Comparison of ENCODE assay signal across 30 mouse cellular contexts in genomic region chr7:80376192-80376591, GRCm38 (mm10). TPM values are rescaled to one million over a fixed set of nuclear protein-coding genes. Genes with fewer than 3 reads are reported as not detected.
DNase-seq lines count a peak whose midpoint lies in the region; ATAC-seq lines count a peak whose summit lies in the region.
"Had no signal": no experiment of that assay in that cellular context is flagged by ENCODE, and none has a peak within 500 bp of the region (broad histone marks: within the 10 kb centered on the region; RNA-seq: fewer than 3 reads in every experiment).

No protein-coding gene starts in this region.

- 43% methylated on average over 10 of the region's 10 CpGs for WGBS in hindbrain, embryonic 16.5 days
- 75% methylated on average over 10 of the region's 10 CpGs for WGBS in hindbrain, embryonic 10.5 days
- WGBS in midbrain, embryonic 16.5 days: 44% methylated on average over 10 of the region's 10 CpGs

- no peaks in the 10 kb centered on the region for H3K27me3 ChIP-seq in hindbrain, embryonic 16.5 days (replicated peaks; ENCODE audit: control insufficient read depth, insufficient read depth, low read length)
- peaks cover 19% of the 10 kb centered on the region for H3K27me3 ChIP-seq in hindbrain, embryonic 10.5 days (ENCODE audit: insufficient read depth, poor library complexity, severe bottlenecking)
- H3K27me3 ChIP-seq in midbrain, embryonic 16.5 days (ENCODE audit: control insufficient read depth, insufficient read depth, low read depth, low read length): no peaks in the 10 kb centered on the region
- H3K27me3 ChIP-seq: forebrain, embryonic 13.5 days; kidney, embryonic 15.5 days; megakaryocyte, embryonic 14.5 days; neural tube, embryonic 15.5 days had no signal

- H3K9me3 ChIP-seq in hindbrain, embryonic 16.5 days (ENCODE audit: control insufficient read depth, low read length): no peaks in the 10 kb centered on the region
- no peaks in the 10 kb centered on the region for H3K9me3 ChIP-seq in hindbrain, embryonic 10.5 days
- no peaks in the 10 kb centered on the region for H3K9me3 ChIP-seq in midbrain, embryonic 16.5 days (replicated peaks; ENCODE audit: control insufficient read depth, low read length, poor library complexity, severe bottlenecking)
- H3K9me3 ChIP-seq: forebrain, embryonic 13.5 days; heart, embryonic 12.5 days; kidney, embryonic 15.5 days; limb, embryonic 12.5 days; megakaryocyte, embryonic 14.5 days; neural tube, embryonic 15.5 days had no signal

- no peak overlapping the region for H3K9ac ChIP-seq in hindbrain, embryonic 16.5 days (ENCODE audit: low read depth, low read length)
- H3K9ac ChIP-seq in midbrain, embryonic 16.5 days (ENCODE audit: low read depth, low read length): no peak overlapping the region
- H3K9ac ChIP-seq: forebrain, embryonic 13.5 days; heart, embryonic 12.5 days; kidney, embryonic 15.5 days; limb, embryonic 12.5 days; neural tube, embryonic 15.5 days had no signal

- no peak overlapping the region for H3K4me2 ChIP-seq in hindbrain, embryonic 16.5 days (ENCODE audit: low read length)
- no peak overlapping the region for H3K4me2 ChIP-seq in midbrain, embryonic 16.5 days (ENCODE audit: low read length)
- H3K4me2 ChIP-seq: forebrain, embryonic 13.5 days; heart, embryonic 12.5 days; kidney, embryonic 15.5 days; limb, embryonic 12.5 days; neural tube, embryonic 15.5 days had no signal

- ATAC-seq in hindbrain, embryonic 16.5 days: peak; percentile 34; the same call in 1 of the 2 replicates
- ATAC-seq in midbrain, embryonic 16.5 days: peak; percentile 44; the same call in 1 of the 2 replicates
- ATAC-seq: activated CD4-positive, CD25-positive, alpha-beta regulatory T cell, adult 4 months; CD4-positive, CD25-positive, alpha-beta regulatory T cell, adult 4 months; forebrain, embryonic 13.5 days; inflammation-experienced regulatory T-cells, adult 6 months had no signal

- H3K4me3 ChIP-seq in hindbrain, embryonic 16.5 days (ENCODE audit: low read length): no peak overlapping the region
- H3K4me3 ChIP-seq in hindbrain, embryonic 10.5 days: no peak overlapping the region
- no peak overlapping the region for H3K4me3 ChIP-seq in midbrain, embryonic 16.5 days (ENCODE audit: low read depth, low read length)
- H3K4me3 ChIP-seq: forebrain, embryonic 13.5 days; heart, adult 2 months; heart, embryonic 12.5 days; kidney, embryonic 15.5 days; layer of hippocampus, adult 2 months; left cerebral cortex, adult 2 months; limb, embryonic 12.5 days; neural tube, embryonic 15.5 days had no signal

- H3K4me1 ChIP-seq in hindbrain, embryonic 16.5 days (ENCODE audit: control insufficient read depth, insufficient read depth, low read depth, low read length): peaks cover 2% of the 10 kb centered on the region; the same call in 1 of the 2 replicates
- H3K4me1 ChIP-seq in hindbrain, embryonic 10.5 days (replicated peaks): peaks cover 12% of the 10 kb centered on the region
- peaks cover 5% of the 10 kb centered on the region; the same call in 1 of the 2 replicates for H3K4me1 ChIP-seq in midbrain, embryonic 16.5 days (ENCODE audit: control insufficient read depth, insufficient read depth, low read length)
- H3K4me1 ChIP-seq: forebrain, embryonic 13.5 days; limb, embryonic 12.5 days had no signal

- H3K36me3 ChIP-seq in hindbrain, embryonic 16.5 days (ENCODE audit: control insufficient read depth, insufficient read depth, low read length): no peaks in the 10 kb centered on the region
- peaks cover 11% of the 10 kb centered on the region; the same call in 1 of the 2 replicates for H3K36me3 ChIP-seq in hindbrain, embryonic 10.5 days
- H3K36me3 ChIP-seq in midbrain, embryonic 16.5 days (ENCODE audit: control insufficient read depth, insufficient read depth, low read length): no peaks in the 10 kb centered on the region
- H3K36me3 ChIP-seq: neural tube, embryonic 15.5 days had no signal

- no peak for DNase-seq in hindbrain, embryonic 10.5 days (ENCODE audit: low spot score)
- DNase-seq in retina, postnatal 1 day: peak; percentile 46
- DNase-seq in retina, embryonic 14.5 days (ENCODE audit: low spot score): no peak
- DNase-seq in kidney, postnatal 10 days: no peak
- DNase-seq in adrenal gland, postnatal 10 days: no peak
- DNase-seq: cerebellum, adult 11 months; cerebellum, adult 9-10 months; cerebellum, postnatal 36 days; heart, adult 2 months; kidney, adult 18-20 months; kidney, postnatal 36 days; lung, postnatal 36 days; right cerebral cortex, adult 18-20 months; right cerebral cortex, postnatal 4 days; thymus, adult 2 months; thymus, postnatal 4 days had no signal

- H3K27ac ChIP-seq in hindbrain, embryonic 16.5 days (ENCODE audit: low read depth, low read length): no peak overlapping the region
- H3K27ac ChIP-seq in hindbrain, embryonic 10.5 days: no peak overlapping the region
- H3K27ac ChIP-seq in midbrain, embryonic 16.5 days (ENCODE audit: low read length): peak overlapping the region; percentile 38
- H3K27ac ChIP-seq: forebrain, embryonic 13.5 days; heart, adult 2 months; kidney, embryonic 15.5 days; layer of hippocampus, adult 2 months; left cerebral cortex, adult 2 months; limb, embryonic 12.5 days; neural tube, embryonic 15.5 days; stomach, postnatal 0 days had no signal

RNA-seq across cellular contexts. Expression of gene Man2a2, which starts 5.0 kb away (rescaled TPM):
- 20.7 and 24.4 TPM in 2 replicates for polyA plus RNA-seq in hindbrain, embryonic 16.5 days (2015; fragmentation: Nextera tagmentation; extraction: Ambion mirVana)
- 17.7 TPM in 2 replicates for polyA plus RNA-seq in hindbrain, embryonic 10.5 days (2016; fragmentation: Nextera tagmentation; extraction: Ambion mirVana)
- polyA plus RNA-seq in midbrain, embryonic 16.5 days (2015; fragmentation: Nextera tagmentation; extraction: Ambion mirVana): 25.2 and 25.8 TPM in 2 replicates
- total RNA-seq in adrenal gland, postnatal 10 days (2021): 10 to 100 TPM; 56.2 to 93.5 TPM

RNA-seq across cellular contexts. Expression of gene Fes, which starts 11.6 kb away (rescaled TPM):
- 3.8 and 4.9 TPM in 2 replicates for polyA plus RNA-seq in hindbrain, embryonic 16.5 days (2015; fragmentation: Nextera tagmentation; extraction: Ambion mirVana)
- polyA plus RNA-seq in hindbrain, embryonic 10.5 days (2016; fragmentation: Nextera tagmentation; extraction: Ambion mirVana): 10.4 and 11.6 TPM in 2 replicates
- polyA plus RNA-seq in midbrain, embryonic 16.5 days (2015; fragmentation: Nextera tagmentation; extraction: Ambion mirVana): 2.7 and 3.4 TPM in 2 replicates
- total RNA-seq in adrenal gland, postnatal 10 days (2021): 10 to 100 TPM; 13.2 to 17.1 TPM

RNA-seq across cellular contexts. Expression of gene Furin, which starts 29.0 kb away (rescaled TPM):
- 3.9 and 4.5 TPM in 2 replicates for polyA plus RNA-seq in hindbrain, embryonic 16.5 days (2015; fragmentation: Nextera tagmentation; extraction: Ambion mirVana)
- 4.6 and 5.2 TPM in 2 replicates for polyA plus RNA-seq in hindbrain, embryonic 10.5 days (2016; fragmentation: Nextera tagmentation; extraction: Ambion mirVana)
- polyA plus RNA-seq in midbrain, embryonic 16.5 days (2015; fragmentation: Nextera tagmentation; extraction: Ambion mirVana): 3.9 and 4.1 TPM in 2 replicates
- 100 to 1,000 TPM; 113 to 129 TPM for total RNA-seq in adrenal gland, postnatal 10 days (2021)

RNA-seq across cellular contexts. Expression of gene Hddc3, which starts 33.3 kb away (rescaled TPM):
- 21.3 and 26.7 TPM in 2 replicates for polyA plus RNA-seq in hindbrain, embryonic 16.5 days (2015; fragmentation: Nextera tagmentation; extraction: Ambion mirVana)
- 19.6 and 26.3 TPM in 2 replicates for polyA plus RNA-seq in hindbrain, embryonic 10.5 days (2016; fragmentation: Nextera tagmentation; extraction: Ambion mirVana)
- 23.3 and 27.7 TPM in 2 replicates for polyA plus RNA-seq in midbrain, embryonic 16.5 days (2015; fragmentation: Nextera tagmentation; extraction: Ambion mirVana)
- 10 to 100 TPM; 45.3 to 54.8 TPM for total RNA-seq in adrenal gland, postnatal 10 days (2021)

RNA-seq across cellular contexts. Expression of gene Unc45a, which starts 35.4 kb away (rescaled TPM):
- 57.0 and 65.7 TPM in 2 replicates for polyA plus RNA-seq in hindbrain, embryonic 16.5 days (2015; fragmentation: Nextera tagmentation; extraction: Ambion mirVana)
- 46.2 and 54.6 TPM in 2 replicates for polyA plus RNA-seq in hindbrain, embryonic 10.5 days (2016; fragmentation: Nextera tagmentation; extraction: Ambion mirVana)
- 61.9 and 62.6 TPM in 2 replicates for polyA plus RNA-seq in midbrain, embryonic 16.5 days (2015; fragmentation: Nextera tagmentation; extraction: Ambion mirVana)
- 10 to 100 TPM; 40.8 to 44.6 TPM for total RNA-seq in adrenal gland, postnatal 10 days (2021)
